Mouse (Mus musculus) cerebellum, adult 2 months (tissue): ENCODE results near the gene Trappc6a. TPM values are rescaled to one million over a fixed set of nuclear protein-coding genes. Genes with fewer than 3 reads are reported as not detected.

ENCODE experiments used
- DNase-seq, 2 experiments: peaks; one replicate each; pipeline ENCODE4 v3.0.0; 2021
- H3K27ac ChIP-seq: fragments of 200-500 bp; 2 replicates; pipeline ENCODE4 v1.5.1; 2012; ENCODE audit warnings: low read length, control low read depth, inconsistent platforms; ENCODE audit not compliant: insufficient read depth
- H3K27me3 ChIP-seq: fragments of 200-500 bp; 2 replicates; pipeline ENCODE4 v1.6.1; 2012; ENCODE audit warnings: inconsistent platforms, mild to moderate bottlenecking, low read length, moderate library complexity; ENCODE audit not compliant: control insufficient read depth, insufficient read depth
- H3K4me1 ChIP-seq: fragments of 200-500 bp; 2 replicates; pipeline ENCODE4 v1.6.1; 2011; ENCODE audit warnings: low read length; ENCODE audit not compliant: control insufficient read depth, insufficient read depth
- H3K4me3 ChIP-seq: fragments of 200-500 bp; replicated peaks from 2 replicates; pipeline ENCODE3; 2011; ENCODE audit warnings: mild to moderate bottlenecking, low read depth, low read length, control low read depth; ENCODE audit not compliant: insufficient read depth
- CTCF ChIP-seq: fragments of 200-500 bp; IDR thresholded peaks from 2 replicates; pipeline ENCODE4 v1.5.1; 2011; ENCODE audit warnings: low read depth, mild to moderate bottlenecking, control low read depth, low read length, moderate library complexity, borderline replicate concordance; ENCODE audit not compliant: insufficient read depth
- POLR2A ChIP-seq: fragments of 200-500 bp; IDR thresholded peaks from 2 replicates; pipeline ENCODE4 v1.6.1; 2011; ENCODE audit warnings: low read length, control low read depth, borderline replicate concordance; ENCODE audit not compliant: insufficient read depth
- WGBS: fragments of 180-500 bp; shearing (Covaris S2); methylation state at CpG from one replicate; pipeline ENCODE4 v1.1.7; 2018; 5-methylcytosine and 5-hydroxymethylcytosine counted together
- polyA plus RNA-seq: library from polyadenylated mRNA; depleted of rRNA; stranded (reverse); fragments of >200 nt; gene quantifications from 2 replicates; pipeline ENCODE4 v1.2.3, GENCODE M21; 2012

Gene Trappc6a
- polyA plus RNA-seq, 1 experiment, result 23.0 TPM

DNA sequence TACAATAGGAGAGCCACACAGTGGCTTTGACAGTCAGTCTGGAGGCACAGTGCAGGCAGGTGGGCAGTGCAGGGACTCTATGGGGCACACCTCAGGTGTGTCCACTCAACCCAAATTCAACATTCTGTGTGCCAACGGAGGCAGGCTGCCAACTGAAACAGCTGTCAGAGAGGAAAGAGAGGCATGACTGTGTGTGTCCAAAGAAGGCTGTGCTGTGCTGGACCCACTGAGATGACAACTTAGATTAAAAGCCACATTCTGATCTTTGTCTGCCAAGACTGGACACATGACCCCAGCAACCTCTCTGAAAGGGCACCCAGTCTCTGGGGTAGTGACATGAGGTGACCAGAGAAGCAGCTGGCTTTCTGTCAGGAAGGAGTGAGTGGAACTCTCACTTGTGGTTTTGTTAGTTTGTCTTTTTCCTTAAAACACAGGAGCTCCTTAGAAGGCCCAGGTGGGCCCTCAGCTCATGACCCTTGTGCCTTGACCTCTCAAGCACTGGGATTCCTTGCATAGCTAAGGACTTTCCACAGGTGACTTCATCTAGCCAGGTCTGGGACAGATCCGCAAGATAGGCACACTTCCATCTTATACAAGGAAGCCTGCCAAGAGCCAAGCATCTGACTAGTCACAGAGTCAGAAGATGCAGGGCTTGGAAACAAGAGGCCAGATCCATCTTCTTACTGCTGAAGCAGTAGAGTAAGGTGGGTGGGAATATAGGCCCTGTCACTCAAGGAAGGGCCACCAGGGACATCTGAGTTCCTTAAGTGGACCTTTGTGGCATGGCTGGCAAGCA, 32.8 kb downstream of the Trappc6a start:
- no peak overlapping the region for H3K4me3 ChIP-seq
- H3K4me1 ChIP-seq, result peaks cover 57% of the 10 kb centered on the region
- 7% methylated on average over 2 of the region's 2 CpGs for WGBS
- TF ChIP-seq POLR2A (no peak), CTCF (no peak)
- H3K27me3 ChIP-seq, result no peaks in the 10 kb centered on the region
- peak; percentile 51 to 57 for DNase-seq
- peak overlapping the region; percentile 45; the same call in 1 of the 2 replicates for H3K27ac ChIP-seq

DNA sequence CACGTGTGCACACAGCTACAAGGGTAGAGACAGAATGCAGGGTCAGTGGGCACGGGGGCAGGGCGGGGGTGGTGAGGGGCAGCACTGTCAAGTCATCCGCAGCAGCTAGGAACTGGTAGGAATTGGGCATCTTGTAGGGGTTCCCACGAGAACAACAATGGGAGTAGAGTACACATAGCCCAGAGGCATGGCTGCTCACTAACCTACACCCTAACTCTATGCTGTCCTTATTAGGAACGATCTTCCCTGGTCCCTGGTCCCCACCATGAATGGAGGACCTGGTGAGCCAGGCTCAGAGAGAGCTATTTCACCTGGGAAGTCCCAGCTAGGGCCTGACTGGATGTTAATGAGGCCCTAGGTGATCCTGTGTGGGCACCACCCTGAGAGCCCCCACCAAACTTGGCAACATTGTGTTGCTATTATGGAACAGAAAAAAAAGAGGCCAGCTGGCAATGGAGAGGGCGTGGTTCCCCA, 33.5 kb downstream of the Trappc6a start:
- TF ChIP-seq CTCF (no peak), POLR2A (no peak)
- H3K27me3 ChIP-seq, result no peaks in the 10 kb centered on the region
- H3K4me1 ChIP-seq, result peaks cover 54% of the 10 kb centered on the region
- H3K4me3 ChIP-seq, result no peak overlapping the region
- DNase-seq, result no peak
- H3K27ac ChIP-seq, result peak overlapping the region; percentile 62
- 25% methylated on average over 7 of the region's 7 CpGs for WGBS

DNA sequence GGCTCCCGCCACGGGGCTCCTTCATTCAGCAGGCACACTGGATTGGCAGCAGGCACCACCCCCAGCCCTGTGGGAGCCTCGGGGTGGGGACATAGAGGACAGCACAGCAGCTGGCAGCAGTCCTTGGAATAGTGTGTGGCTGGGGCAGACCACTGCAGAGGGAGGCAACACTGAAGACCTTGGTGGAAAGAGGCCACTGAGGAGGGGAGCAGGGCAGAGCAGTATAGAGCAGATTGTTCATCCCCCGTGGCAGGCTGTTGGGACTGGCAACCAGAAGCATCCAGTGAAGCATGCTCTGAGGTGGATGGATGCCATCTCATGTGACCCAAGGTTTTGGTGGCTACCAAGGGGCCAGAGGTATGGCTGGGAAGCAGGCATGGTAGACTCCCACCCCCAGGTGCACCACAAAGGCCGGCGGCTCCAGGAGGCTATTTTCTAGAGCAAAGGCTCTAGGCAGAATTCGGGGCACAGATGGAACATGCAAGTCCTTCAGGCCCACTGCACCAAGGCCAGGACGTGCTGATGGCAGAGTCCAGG, 34.0 kb downstream of the Trappc6a start:
- H3K27me3 ChIP-seq, result no peaks in the 10 kb centered on the region
- peaks cover 54% of the 10 kb centered on the region for H3K4me1 ChIP-seq
- H3K27ac ChIP-seq, result peak overlapping the region; percentile 62
- peak; percentile 68 to 72 for DNase-seq
- WGBS, result 3% methylated on average over 8 of the region's 8 CpGs
- TF ChIP-seq POLR2A (no peak), CTCF (no peak)
- H3K4me3 ChIP-seq, result no peak overlapping the region

DNA sequence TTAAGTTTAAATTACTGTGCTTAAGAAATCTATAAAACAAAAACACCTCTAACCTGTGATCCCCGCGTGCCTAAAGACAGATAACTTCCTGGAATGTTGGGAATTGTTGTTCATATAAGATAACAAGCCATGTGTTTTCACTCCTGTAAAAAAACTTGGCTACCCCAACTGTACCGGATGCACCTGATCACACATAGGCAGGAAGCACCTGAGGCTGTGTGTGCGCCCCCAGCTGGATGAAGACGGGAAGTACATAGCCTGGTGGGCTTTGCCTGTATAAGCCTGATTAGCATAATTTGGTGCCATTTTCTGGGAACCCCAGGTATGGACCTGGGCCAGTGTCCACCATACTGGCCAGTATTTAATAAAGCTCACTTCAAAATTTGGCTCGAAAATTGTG, 35.4 kb downstream of the Trappc6a start:
- 54% methylated on average over 6 of the region's 6 CpGs for WGBS

DNA sequence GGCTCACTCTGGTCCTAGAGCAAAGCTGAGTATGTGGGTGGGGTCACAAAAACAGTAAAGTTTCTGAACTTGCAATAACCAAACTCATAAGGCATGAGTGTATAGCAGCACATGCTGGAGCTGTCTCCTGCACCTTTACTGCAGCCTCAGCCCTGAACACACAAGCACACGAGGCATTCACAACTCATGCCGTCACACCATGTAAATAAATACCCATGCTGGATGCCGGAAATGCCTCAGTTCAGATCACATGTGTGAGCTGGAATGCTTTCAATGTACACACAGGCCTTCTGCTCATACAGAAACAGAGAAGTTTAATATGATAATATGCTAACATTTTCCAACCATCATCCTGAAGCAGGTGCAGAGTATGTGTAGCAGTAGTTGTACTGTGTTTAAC, 37.8 kb downstream of the Trappc6a start:
- Histone ChIP-seq H3K27me3 (no peaks in the 10 kb centered on the region), H3K4me3 (no peak overlapping the region), H3K4me1 (peaks cover 50% of the 10 kb centered on the region), H3K27ac (no peak overlapping the region)
- 19% methylated on average over 3 of the region's 3 CpGs for WGBS
- TF ChIP-seq CTCF, result no peak
- TF ChIP-seq POLR2A, result no peak
- DNase-seq, result no peak

More for the DNA sequence above, 35.4 kb downstream of the Trappc6a start:
- no peak for DNase-seq
- Histone ChIP-seq H3K27me3 (no peaks in the 10 kb centered on the region), H3K27ac (no peak overlapping the region), H3K4me3 (no peak overlapping the region), H3K4me1 (peaks cover 59% of the 10 kb centered on the region)
- TF ChIP-seq CTCF (0 out of 2 replicates have a peak, but pooled peaks have one; percentile 23), POLR2A (no peak)

DNA sequence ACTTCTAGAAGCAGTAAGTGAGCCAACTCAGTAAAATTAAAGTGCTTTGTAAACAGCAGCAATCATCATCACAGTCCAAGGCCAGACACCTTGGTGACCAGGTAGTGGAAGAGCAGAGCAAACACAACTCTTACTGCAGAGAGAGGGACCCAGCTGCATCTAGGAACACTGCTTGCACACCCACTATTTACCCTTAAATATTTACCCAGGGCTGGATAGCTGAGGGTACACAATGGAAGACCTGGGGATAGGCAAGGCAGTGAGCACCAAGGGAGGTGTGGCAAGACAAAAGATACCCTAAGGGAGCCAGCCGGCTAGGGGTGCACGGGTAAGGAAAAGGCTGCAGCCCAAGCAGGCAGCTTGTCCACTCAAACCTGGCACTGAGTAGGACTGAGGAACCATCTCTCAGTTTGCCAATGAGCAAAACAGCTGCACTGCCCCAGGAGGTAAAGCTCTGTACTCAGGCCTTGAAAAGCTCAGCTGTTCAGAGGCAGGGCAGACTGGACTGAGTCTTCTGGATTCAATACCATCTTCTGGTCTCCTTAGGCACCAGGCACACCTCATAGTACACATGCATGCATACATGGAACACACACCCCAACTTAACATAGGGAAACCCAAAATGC, 39.3 kb downstream of the Trappc6a start:
- H3K4me3 ChIP-seq, result no peak overlapping the region
- no peaks in the 10 kb centered on the region for H3K27me3 ChIP-seq
- WGBS, result 10% methylated on average over 2 of the region's 2 CpGs
- H3K27ac ChIP-seq, result no peak overlapping the region
- no peak for DNase-seq
- TF ChIP-seq CTCF (no peak), POLR2A (no peak)
- peaks cover 39% of the 10 kb centered on the region for H3K4me1 ChIP-seq

DNA sequence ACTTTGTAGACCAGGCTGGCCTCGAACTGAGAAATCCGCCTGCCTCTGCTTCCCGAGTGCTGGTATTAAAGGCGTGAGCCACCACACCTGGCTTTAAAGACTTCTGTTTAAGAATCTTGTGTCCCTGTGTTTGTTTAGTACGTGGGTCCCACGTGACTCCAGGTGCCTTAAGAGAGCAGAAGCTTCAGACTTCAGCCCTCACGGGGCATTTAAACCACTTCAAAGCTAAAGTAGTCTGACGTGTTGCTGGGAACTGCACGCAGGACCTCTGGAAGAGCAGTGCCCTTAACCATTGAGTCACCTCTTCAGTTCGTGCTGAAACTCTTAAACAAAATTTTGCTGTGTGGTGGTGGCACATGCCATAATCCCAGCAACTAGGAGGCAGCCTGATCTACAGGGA, 41.2 kb downstream of the Trappc6a start:
- DNase-seq, result no peak
- peaks cover 36% of the 10 kb centered on the region for H3K4me1 ChIP-seq
- no peak for TF ChIP-seq CTCF
- no peak for TF ChIP-seq POLR2A
- 91% methylated on average over 10 of the region's 10 CpGs for WGBS
- H3K4me3 ChIP-seq, result no peak overlapping the region
- H3K27ac ChIP-seq, result no peak overlapping the region
- H3K27me3 ChIP-seq, result no peaks in the 10 kb centered on the region
